Mouse (Mus musculus): ENCODE data around the gene Kif24. TPM values are rescaled to one million over a fixed set of nuclear protein-coding genes. Genes with fewer than 3 reads are reported as not detected.
A peak's percentile ranks its signal among the peaks of the same experiment; 100 is the strongest.

Gene Kif24
- polyA plus RNA-seq, 1 experiment from 2014 or later = 8.7 TPM

DNA sequence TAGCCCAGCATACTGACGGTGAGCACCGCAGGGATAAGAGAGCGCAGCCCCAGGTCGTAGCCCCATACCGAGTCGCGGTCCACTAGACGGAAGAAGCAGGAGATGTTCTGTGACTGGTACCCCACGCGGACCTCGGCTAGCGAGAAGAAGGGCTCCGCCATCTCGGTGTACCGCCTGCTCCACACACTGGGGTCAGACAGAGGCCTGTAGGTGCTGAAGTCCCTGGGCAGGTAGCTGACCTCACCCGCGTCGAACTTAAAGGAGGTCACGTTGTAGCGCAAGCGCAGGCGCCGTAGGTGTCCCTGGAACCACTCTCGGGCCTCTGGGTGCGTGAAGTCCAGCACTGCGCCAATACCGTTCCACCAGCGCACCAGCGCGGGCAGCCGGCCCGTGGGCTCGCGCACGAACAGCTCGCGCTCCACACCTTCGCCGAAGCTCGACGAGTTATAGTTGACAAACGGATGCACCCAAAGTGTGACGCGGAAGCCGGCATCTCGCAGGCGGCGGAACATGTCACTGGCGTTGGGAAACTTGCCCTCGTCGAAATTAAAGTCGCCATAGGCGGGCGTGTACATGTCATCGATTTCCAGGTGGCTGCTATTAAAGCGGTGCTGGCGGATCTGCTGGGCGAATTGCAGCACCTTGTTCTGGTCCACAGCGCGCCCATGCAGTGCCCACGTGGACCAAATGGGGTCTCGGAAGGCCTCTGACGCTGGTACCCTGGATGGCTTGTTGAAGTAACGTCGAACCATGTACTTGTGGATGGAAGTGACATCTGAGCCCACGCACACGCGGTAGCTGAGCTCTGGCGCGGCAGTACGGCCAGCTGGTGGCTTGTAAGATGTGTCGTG, 33.5 kb upstream of the Kif24 start:
- no peak overlapping the region for H3K27ac ChIP-seq (replicated peaks; ENCODE audit: low read depth, low read length)
- ATAC-seq (replicated peaks; ENCODE audit: insufficient number of reproducible peaks, low FRiP score, low TSS enrichment, low read depth) = no peak
- 6% methylated on average over 72 of the region's 72 CpGs for WGBS

GRCm38 (mm10) chr4:41497579-41497978, 32.9 kb upstream of the Kif24 start:
- ATAC-seq (replicated peaks; ENCODE audit: insufficient number of reproducible peaks, low FRiP score, low TSS enrichment, low read depth) (no peak; the same call in 1 of the 2 replicates), DNase-seq (ENCODE audit: low spot score) (peak; percentile 72)
- H3K27me3 ChIP-seq (ENCODE audit: control insufficient read depth, insufficient read depth, low read length) = peaks cover 54% of the 10 kb centered on the region
- peak overlapping the region; percentile 20 for H3K4me3 ChIP-seq (ENCODE audit: low read depth, low read length)
- no peaks in the 10 kb centered on the region for H3K9me3 ChIP-seq (replicated peaks; ENCODE audit: control insufficient read depth, low read length)
- H3K27ac ChIP-seq (replicated peaks; ENCODE audit: low read depth, low read length) = no peak overlapping the region
- peak overlapping the region; percentile 44 for H3K4me2 ChIP-seq (ENCODE audit: low read depth, low read length)
- H3K36me3 ChIP-seq (replicated peaks; ENCODE audit: control insufficient read depth, insufficient read depth, low read depth, low read length) = no peaks in the 10 kb centered on the region
- peaks cover 14% of the 10 kb centered on the region; the same call in 1 of the 2 replicates for H3K4me1 ChIP-seq (ENCODE audit: control insufficient read depth, insufficient read depth, low read length)
- WGBS = 1% methylated on average over 34 of the region's 34 CpGs
- no peak overlapping the region; the same call in 1 of the 2 replicates for H3K9ac ChIP-seq (replicated peaks; ENCODE audit: low read length)

More for the DNA sequence above, 33.5 kb upstream of the Kif24 start:
- Histone ChIP-seq H3K9ac (replicated peaks; ENCODE audit: low read length) (no peak overlapping the region; the same call in 1 of the 2 replicates), H3K27me3 (ENCODE audit: control insufficient read depth, insufficient read depth, low read length) (peaks cover 54% of the 10 kb centered on the region), H3K4me3 (ENCODE audit: low read depth, low read length) (peak overlapping the region; percentile 20), H3K4me1 (ENCODE audit: control insufficient read depth, insufficient read depth, low read length) (peaks cover 14% of the 10 kb centered on the region; the same call in 1 of the 2 replicates), H3K9me3 (replicated peaks; ENCODE audit: control insufficient read depth, low read length) (no peaks in the 10 kb centered on the region), H3K36me3 (replicated peaks; ENCODE audit: control insufficient read depth, insufficient read depth, low read depth, low read length) (no peaks in the 10 kb centered on the region), H3K4me2 (ENCODE audit: low read depth, low read length) (peak overlapping the region; percentile 44)
- DNase-seq (ENCODE audit: low spot score) = no peak

DNA sequence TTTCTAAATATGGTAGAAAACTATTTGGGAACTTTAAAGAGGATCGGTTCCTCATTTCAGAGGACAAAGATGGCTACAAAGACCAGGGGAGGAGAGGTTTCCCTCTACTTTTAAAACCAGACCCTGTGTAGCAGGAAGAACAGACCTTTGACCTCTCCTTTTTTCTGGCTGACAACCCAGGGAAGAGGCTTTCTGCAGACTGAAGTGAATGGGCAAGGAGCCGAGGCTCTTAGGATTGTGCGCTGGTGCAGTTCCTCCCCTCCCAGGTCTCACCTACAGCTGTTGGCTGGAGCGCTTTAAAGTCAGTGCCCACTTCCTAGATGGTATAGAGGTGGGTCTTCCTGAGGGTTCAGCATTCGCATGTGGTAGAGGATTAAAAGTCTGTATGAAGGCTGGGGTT, 32.4 kb upstream of the Kif24 start:
- no peaks in the 10 kb centered on the region for H3K9me3 ChIP-seq (replicated peaks; ENCODE audit: control insufficient read depth, low read length)
- peaks cover 54% of the 10 kb centered on the region for H3K27me3 ChIP-seq (ENCODE audit: control insufficient read depth, insufficient read depth, low read length)
- no peak overlapping the region for H3K27ac ChIP-seq (replicated peaks; ENCODE audit: low read depth, low read length)
- no peak overlapping the region for H3K9ac ChIP-seq (replicated peaks; ENCODE audit: low read length)
- H3K4me3 ChIP-seq (ENCODE audit: low read depth, low read length) = no peak overlapping the region
- H3K36me3 ChIP-seq (replicated peaks; ENCODE audit: control insufficient read depth, insufficient read depth, low read depth, low read length) = no peaks in the 10 kb centered on the region
- peaks cover 13% of the 10 kb centered on the region; the same call in 1 of the 2 replicates for H3K4me1 ChIP-seq (ENCODE audit: control insufficient read depth, insufficient read depth, low read length)
- WGBS = 39% methylated on average over 5 of the region's 5 CpGs
- DNase-seq (ENCODE audit: low spot score) (no peak), ATAC-seq (replicated peaks; ENCODE audit: insufficient number of reproducible peaks, low FRiP score, low TSS enrichment, low read depth) (no peak)
- no peak overlapping the region for H3K4me2 ChIP-seq (ENCODE audit: low read depth, low read length)

- whole genome bisulfite sequencing = 86% methylated on average over 11 of the region's 11 CpGs
- Histone ChIP-seq H3K9me3 (replicated peaks; ENCODE audit: control insufficient read depth, low read length) (no peaks in the 10 kb centered on the region), H3K36me3 (replicated peaks; ENCODE audit: control insufficient read depth, insufficient read depth, low read depth, low read length) (no peaks in the 10 kb centered on the region), H3K27me3 (ENCODE audit: control insufficient read depth, insufficient read depth, low read length) (peaks cover 50% of the 10 kb centered on the region), H3K4me3 (ENCODE audit: low read depth, low read length) (no peak overlapping the region), H3K4me2 (ENCODE audit: low read depth, low read length) (no peak overlapping the region), H3K9ac (replicated peaks; ENCODE audit: low read length) (no peak overlapping the region), H3K27ac (replicated peaks; ENCODE audit: low read depth, low read length) (no peak overlapping the region), H3K4me1 (ENCODE audit: control insufficient read depth, insufficient read depth, low read length) (peaks cover 11% of the 10 kb centered on the region; the same call in 1 of the 2 replicates)
- ATAC-seq (replicated peaks; ENCODE audit: insufficient number of reproducible peaks, low FRiP score, low TSS enrichment, low read depth) (no peak), DNase-seq (ENCODE audit: low spot score) (no peak)
Measured at GRCm38 (mm10) chr4:41495850-41496249, 31.2 kb upstream of the Kif24 start.

DNA sequence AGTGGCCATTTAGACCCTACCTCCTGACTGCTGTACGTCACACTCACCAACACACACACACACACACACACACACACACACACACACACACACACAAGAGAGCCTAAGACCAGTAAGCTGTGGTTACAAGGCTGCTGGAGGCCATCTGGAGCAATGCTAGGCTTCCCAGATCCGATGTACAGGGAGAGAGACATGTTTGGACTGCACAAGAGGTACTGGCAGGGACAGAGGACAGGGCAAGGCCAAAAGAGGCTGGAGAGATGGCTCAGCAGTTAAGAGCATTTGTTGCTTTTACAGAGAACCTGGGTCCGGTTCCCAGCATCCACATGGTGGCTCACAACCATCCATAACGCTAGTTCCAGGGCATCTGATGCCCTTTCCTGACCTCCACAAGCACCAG, 30.4 kb upstream of the Kif24 start:
- 76% methylated on average over 4 of the region's 4 CpGs for WGBS
- DNase-seq (ENCODE audit: low spot score) (no peak), ATAC-seq (replicated peaks; ENCODE audit: insufficient number of reproducible peaks, low FRiP score, low TSS enrichment, low read depth) (no peak)
- no peaks in the 10 kb centered on the region for H3K9me3 ChIP-seq (replicated peaks; ENCODE audit: control insufficient read depth, low read length)
- H3K4me1 ChIP-seq (ENCODE audit: control insufficient read depth, insufficient read depth, low read length) = peaks cover 11% of the 10 kb centered on the region; the same call in 1 of the 2 replicates
- peaks cover 43% of the 10 kb centered on the region for H3K27me3 ChIP-seq (ENCODE audit: control insufficient read depth, insufficient read depth, low read length)
- H3K27ac ChIP-seq (replicated peaks; ENCODE audit: low read depth, low read length) = no peak overlapping the region
- no peaks in the 10 kb centered on the region for H3K36me3 ChIP-seq (replicated peaks; ENCODE audit: control insufficient read depth, insufficient read depth, low read depth, low read length)
- no peak overlapping the region for H3K9ac ChIP-seq (replicated peaks; ENCODE audit: low read length)
- H3K4me2 ChIP-seq (ENCODE audit: low read depth, low read length) = no peak overlapping the region
- H3K4me3 ChIP-seq (ENCODE audit: low read depth, low read length) = no peak overlapping the region

GRCm38 (mm10) chr4:41494378-41494777, 29.7 kb upstream of the Kif24 start:
- Histone ChIP-seq H3K9me3 (replicated peaks; ENCODE audit: control insufficient read depth, low read length) (no peaks in the 10 kb centered on the region), H3K27ac (replicated peaks; ENCODE audit: low read depth, low read length) (no peak overlapping the region), H3K4me3 (ENCODE audit: low read depth, low read length) (no peak overlapping the region), H3K36me3 (replicated peaks; ENCODE audit: control insufficient read depth, insufficient read depth, low read depth, low read length) (no peaks in the 10 kb centered on the region), H3K4me2 (ENCODE audit: low read depth, low read length) (no peak overlapping the region), H3K27me3 (ENCODE audit: control insufficient read depth, insufficient read depth, low read length) (peaks cover 36% of the 10 kb centered on the region), H3K4me1 (ENCODE audit: control insufficient read depth, insufficient read depth, low read length) (peaks cover 11% of the 10 kb centered on the region; the same call in 1 of the 2 replicates), H3K9ac (replicated peaks; ENCODE audit: low read length) (no peak overlapping the region)
- 59% methylated on average over 3 of the region's 3 CpGs for WGBS
- ATAC-seq (replicated peaks; ENCODE audit: insufficient number of reproducible peaks, low FRiP score, low TSS enrichment, low read depth) (no peak), DNase-seq (ENCODE audit: low spot score) (no peak)

DNA sequence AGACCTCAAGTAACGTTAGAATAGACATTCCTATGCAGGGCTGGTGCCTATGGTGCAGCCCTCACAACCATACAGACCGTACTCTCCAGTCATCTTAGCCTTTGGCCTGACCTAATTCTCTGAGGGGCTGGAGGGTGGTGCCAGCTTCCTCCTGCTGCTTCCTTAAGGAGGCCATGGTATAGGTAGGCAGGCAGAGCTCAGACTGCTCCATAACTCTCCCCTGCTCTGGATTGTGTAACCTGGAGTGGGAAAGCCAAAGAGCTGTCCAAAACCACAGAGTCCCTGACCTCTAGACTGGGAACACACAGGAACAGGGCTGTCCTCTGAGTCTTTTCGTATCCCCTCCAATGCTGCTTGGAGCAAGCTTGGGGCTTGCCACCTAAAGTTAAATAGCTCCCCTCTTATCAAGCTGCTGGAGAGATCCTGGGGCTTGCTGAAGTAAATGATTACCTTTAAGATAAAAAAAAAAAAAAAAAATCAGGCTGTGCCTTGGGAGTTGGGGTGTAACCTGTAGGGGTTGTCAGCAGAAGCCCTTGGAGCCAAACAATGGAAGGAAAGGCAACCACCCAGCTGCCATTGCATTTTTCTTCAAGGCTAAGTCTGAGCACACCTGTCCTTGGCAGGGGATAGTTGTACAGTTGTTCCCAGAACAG, 28.9 kb upstream of the Kif24 start:
- peaks cover 28% of the 10 kb centered on the region for H3K27me3 ChIP-seq (ENCODE audit: control insufficient read depth, insufficient read depth, low read length)
- DNase-seq (ENCODE audit: low spot score) = no peak
- no peaks in the 10 kb centered on the region for H3K9me3 ChIP-seq (replicated peaks; ENCODE audit: control insufficient read depth, low read length)
- WGBS = 68% methylated on average over 3 of the region's 3 CpGs
- H3K36me3 ChIP-seq (replicated peaks; ENCODE audit: control insufficient read depth, insufficient read depth, low read depth, low read length) = no peaks in the 10 kb centered on the region
- no peak overlapping the region for H3K4me3 ChIP-seq (ENCODE audit: low read depth, low read length)
- no peak for ATAC-seq (replicated peaks; ENCODE audit: insufficient number of reproducible peaks, low FRiP score, low TSS enrichment, low read depth)
- peaks cover 5% of the 10 kb centered on the region; the same call in 1 of the 2 replicates for H3K4me1 ChIP-seq (ENCODE audit: control insufficient read depth, insufficient read depth, low read length)
- H3K4me2 ChIP-seq (ENCODE audit: low read depth, low read length) = no peak overlapping the region
- no peak overlapping the region for H3K9ac ChIP-seq (replicated peaks; ENCODE audit: low read length)
- no peak overlapping the region for H3K27ac ChIP-seq (replicated peaks; ENCODE audit: low read depth, low read length)

- ATAC-seq (replicated peaks; ENCODE audit: insufficient number of reproducible peaks, low FRiP score, low TSS enrichment, low read depth) (no peak), DNase-seq (ENCODE audit: low spot score) (no peak)
- Histone ChIP-seq H3K36me3 (replicated peaks; ENCODE audit: control insufficient read depth, insufficient read depth, low read depth, low read length) (no peaks in the 10 kb centered on the region), H3K9me3 (replicated peaks; ENCODE audit: control insufficient read depth, low read length) (no peaks in the 10 kb centered on the region), H3K27me3 (ENCODE audit: control insufficient read depth, insufficient read depth, low read length) (peaks cover 21% of the 10 kb centered on the region), H3K9ac (replicated peaks; ENCODE audit: low read length) (no peak overlapping the region), H3K4me2 (ENCODE audit: low read depth, low read length) (no peak overlapping the region), H3K4me1 (ENCODE audit: control insufficient read depth, insufficient read depth, low read length) (peaks cover 3% of the 10 kb centered on the region; the same call in 1 of the 2 replicates), H3K4me3 (ENCODE audit: low read depth, low read length) (no peak overlapping the region), H3K27ac (replicated peaks; ENCODE audit: low read depth, low read length) (no peak overlapping the region)
- WGBS = 86% methylated on average over 7 of the region's 7 CpGs
Measured at GRCm38 (mm10) chr4:41492951-41493350, 28.3 kb upstream of the Kif24 start.

Data from embryonic facial prominence, embryonic 11.5 days (tissue).